Mouse (Mus musculus): ENCODE data around the gene Metap2. TPM values are rescaled to one million over a fixed set of nuclear protein-coding genes. Genes with fewer than 3 reads are reported as not detected.

Gene Metap2
- polyA plus RNA-seq, 1 experiment, result 9.5 TPM

DNA sequence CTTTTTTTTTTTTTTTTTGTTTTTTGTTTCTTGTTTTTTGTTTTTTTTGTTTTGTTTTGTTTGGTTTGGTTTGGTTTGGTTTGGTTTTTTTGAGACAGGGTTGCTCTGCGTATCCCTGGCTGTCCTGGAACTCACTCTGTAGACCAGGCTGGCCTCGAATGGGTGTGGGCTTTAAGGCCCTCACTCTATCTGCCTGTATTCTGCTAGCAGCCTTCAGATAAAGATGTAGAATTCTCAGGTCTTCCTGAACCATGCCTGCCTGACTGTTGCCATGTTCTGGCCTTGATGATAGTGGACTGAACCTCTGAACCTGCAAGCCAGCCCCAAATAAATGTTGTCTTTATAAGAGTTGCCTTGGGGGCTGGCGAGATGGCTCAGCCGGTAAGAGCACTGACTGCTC, 4.3 kb downstream of the Metap2 start:
- Histone ChIP-seq H3K27me3 (ENCODE audit: control insufficient read depth, insufficient read depth, low read length) (no peaks in the 10 kb centered on the region), H3K4me1 (ENCODE audit: control insufficient read depth, insufficient read depth, insufficient read length, low read length) (no peaks in the 10 kb centered on the region), H3K27ac (ENCODE audit: insufficient read depth, low read depth, low read length) (no peak overlapping the region), H3K4me3 (ENCODE audit: low read depth, low read length) (no peak overlapping the region), H3K36me3 (ENCODE audit: control insufficient read depth, insufficient read depth, low read length) (no peaks in the 10 kb centered on the region)
- TF ChIP-seq POLR2A (IDR thresholded peaks at IDR 0.05; ENCODE audit: low read depth, low read length) (no peak), CTCF (IDR thresholded peaks at IDR 0.05; ENCODE audit: extremely low read depth, insufficient read length, insufficient replicate concordance, low read depth, low read length) (no peak)
- WGBS, result 84% methylated on average over 4 of the region's 4 CpGs

DNA sequence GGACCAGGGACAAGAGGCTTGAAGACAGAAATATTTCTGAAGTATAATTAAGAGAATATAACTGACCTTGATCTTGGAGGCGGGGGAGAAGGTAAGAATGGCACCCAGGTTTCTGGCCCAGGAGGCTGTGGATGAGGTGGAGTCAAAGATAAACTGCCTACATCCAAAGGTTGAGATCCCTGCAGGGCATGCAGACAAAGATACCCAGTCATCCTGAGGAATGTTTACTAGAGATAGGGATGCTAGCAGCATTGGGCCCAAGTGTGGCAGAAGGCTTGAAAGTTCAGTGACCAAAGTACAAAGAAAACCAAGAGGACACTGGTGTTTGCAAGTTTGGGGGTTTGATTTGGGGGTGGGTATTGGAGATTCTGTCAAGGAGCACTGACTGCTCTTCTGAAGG, 5.9 kb downstream of the Metap2 start:
- Histone ChIP-seq H3K4me3 (ENCODE audit: low read depth, low read length) (no peak overlapping the region), H3K4me1 (ENCODE audit: control insufficient read depth, insufficient read depth, insufficient read length, low read length) (no peaks in the 10 kb centered on the region), H3K27ac (ENCODE audit: insufficient read depth, low read depth, low read length) (no peak overlapping the region), H3K36me3 (ENCODE audit: control insufficient read depth, insufficient read depth, low read length) (peaks cover 6% of the 10 kb centered on the region), H3K27me3 (ENCODE audit: control insufficient read depth, insufficient read depth, low read length) (no peaks in the 10 kb centered on the region)
- no peak for TF ChIP-seq CTCF (IDR thresholded peaks at IDR 0.05; ENCODE audit: extremely low read depth, insufficient read length, insufficient replicate concordance, low read depth, low read length)
- no peak for TF ChIP-seq POLR2A (IDR thresholded peaks at IDR 0.05; ENCODE audit: low read depth, low read length)
- 91% methylated on average over 1 of the region's 1 CpGs for WGBS

DNA sequence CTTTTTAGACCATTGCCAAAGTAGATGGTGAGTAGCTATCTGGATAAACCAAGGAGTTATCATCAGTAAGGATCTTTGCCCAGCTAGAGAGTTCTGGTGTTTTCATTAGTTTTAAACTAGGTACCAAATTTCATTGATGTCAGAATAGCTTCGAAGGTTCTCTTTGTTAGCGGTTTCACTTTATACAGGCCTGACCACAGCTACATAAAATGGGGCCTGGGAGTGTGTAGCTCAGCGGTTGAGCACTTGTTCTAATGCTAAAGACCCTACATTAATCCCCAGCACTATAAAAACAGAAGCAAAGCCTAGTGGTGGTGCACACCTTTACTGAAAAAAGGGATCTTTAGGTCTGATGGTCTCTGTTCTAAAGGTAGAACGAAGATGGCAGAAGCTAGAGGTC, 6.3 kb downstream of the Metap2 start:
- Histone ChIP-seq H3K4me1 (ENCODE audit: control insufficient read depth, insufficient read depth, insufficient read length, low read length) (no peaks in the 10 kb centered on the region), H3K36me3 (ENCODE audit: control insufficient read depth, insufficient read depth, low read length) (peaks cover 10% of the 10 kb centered on the region), H3K27me3 (ENCODE audit: control insufficient read depth, insufficient read depth, low read length) (no peaks in the 10 kb centered on the region), H3K4me3 (ENCODE audit: low read depth, low read length) (no peak overlapping the region), H3K27ac (ENCODE audit: insufficient read depth, low read depth, low read length) (no peak overlapping the region)
- 91% methylated on average over 4 of the region's 4 CpGs for WGBS
- TF ChIP-seq CTCF (IDR thresholded peaks at IDR 0.05; ENCODE audit: extremely low read depth, insufficient read length, insufficient replicate concordance, low read depth, low read length) (no peak), POLR2A (IDR thresholded peaks at IDR 0.05; ENCODE audit: low read depth, low read length) (no peak)

DNA sequence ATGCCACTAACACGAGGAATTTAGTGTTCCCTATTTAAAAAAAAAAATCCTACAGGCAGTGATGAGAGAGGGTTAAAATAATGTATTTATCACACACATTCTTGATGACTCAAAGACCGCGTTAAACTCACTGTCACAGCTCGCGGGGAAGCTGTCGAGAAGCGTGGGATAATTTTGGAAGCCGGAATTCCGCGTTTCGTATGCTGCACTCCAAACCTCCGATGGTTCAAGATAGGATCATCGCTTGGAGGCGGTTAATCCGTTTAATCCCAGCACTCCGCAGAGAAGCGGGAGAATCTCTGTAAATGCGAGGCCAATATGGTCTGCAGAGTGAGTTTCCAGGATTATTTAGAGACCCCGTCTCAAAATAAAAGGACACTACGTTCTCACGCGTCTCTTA, 6.9 kb downstream of the Metap2 start:
- no peaks in the 10 kb centered on the region for H3K27me3 ChIP-seq (ENCODE audit: control insufficient read depth, insufficient read depth, low read length)
- 5% methylated on average over 22 of the region's 22 CpGs for WGBS
- TF ChIP-seq POLR2A (IDR thresholded peaks at IDR 0.05; ENCODE audit: low read depth, low read length) (no peak), CTCF (IDR thresholded peaks at IDR 0.05; ENCODE audit: extremely low read depth, insufficient read length, insufficient replicate concordance, low read depth, low read length) (no peak)
- peak overlapping the region; percentile 87 for H3K4me3 ChIP-seq (ENCODE audit: low read depth, low read length)
- H3K27ac ChIP-seq (ENCODE audit: insufficient read depth, low read depth, low read length), result no peak overlapping the region
- no peaks in the 10 kb centered on the region for H3K4me1 ChIP-seq (ENCODE audit: control insufficient read depth, insufficient read depth, insufficient read length, low read length)
- H3K36me3 ChIP-seq (ENCODE audit: control insufficient read depth, insufficient read depth, low read length), result peaks cover 14% of the 10 kb centered on the region

DNA sequence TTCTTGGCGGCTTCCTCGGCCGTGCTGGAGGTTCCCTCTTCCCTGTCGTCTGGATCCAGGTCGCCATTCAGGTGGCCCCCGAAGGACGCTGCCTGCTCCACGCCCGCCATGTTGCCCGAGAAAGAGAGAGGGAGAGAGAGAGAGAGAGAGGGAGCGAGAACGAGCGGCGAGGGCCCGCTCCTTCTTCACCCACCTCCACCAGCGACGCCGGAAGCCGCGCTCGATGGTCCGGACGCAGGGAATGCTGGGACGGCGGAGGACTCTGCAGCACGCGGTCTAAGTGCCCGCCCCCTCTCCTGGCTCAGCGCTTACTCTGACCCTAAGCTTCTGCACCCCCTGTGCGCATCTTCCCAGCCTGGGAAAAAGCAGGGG, 7.3 kb downstream of the Metap2 start:
- no peak for TF ChIP-seq CTCF (IDR thresholded peaks at IDR 0.05; ENCODE audit: extremely low read depth, insufficient read length, insufficient replicate concordance, low read depth, low read length)
- peak; percentile 76 for TF ChIP-seq POLR2A (IDR thresholded peaks at IDR 0.05; ENCODE audit: low read depth, low read length)
- peaks cover 15% of the 10 kb centered on the region for H3K36me3 ChIP-seq (ENCODE audit: control insufficient read depth, insufficient read depth, low read length)
- no peaks in the 10 kb centered on the region for H3K27me3 ChIP-seq (ENCODE audit: control insufficient read depth, insufficient read depth, low read length)
- H3K4me3 ChIP-seq (ENCODE audit: low read depth, low read length), result peak overlapping the region; percentile 87
- peak overlapping the region; percentile 9; the same call in 1 of the 2 replicates for H3K27ac ChIP-seq (ENCODE audit: insufficient read depth, low read depth, low read length)
- H3K4me1 ChIP-seq (ENCODE audit: control insufficient read depth, insufficient read depth, insufficient read length, low read length), result no peaks in the 10 kb centered on the region
- under 1% methylated on average over 30 of the region's 30 CpGs for WGBS

DNA sequence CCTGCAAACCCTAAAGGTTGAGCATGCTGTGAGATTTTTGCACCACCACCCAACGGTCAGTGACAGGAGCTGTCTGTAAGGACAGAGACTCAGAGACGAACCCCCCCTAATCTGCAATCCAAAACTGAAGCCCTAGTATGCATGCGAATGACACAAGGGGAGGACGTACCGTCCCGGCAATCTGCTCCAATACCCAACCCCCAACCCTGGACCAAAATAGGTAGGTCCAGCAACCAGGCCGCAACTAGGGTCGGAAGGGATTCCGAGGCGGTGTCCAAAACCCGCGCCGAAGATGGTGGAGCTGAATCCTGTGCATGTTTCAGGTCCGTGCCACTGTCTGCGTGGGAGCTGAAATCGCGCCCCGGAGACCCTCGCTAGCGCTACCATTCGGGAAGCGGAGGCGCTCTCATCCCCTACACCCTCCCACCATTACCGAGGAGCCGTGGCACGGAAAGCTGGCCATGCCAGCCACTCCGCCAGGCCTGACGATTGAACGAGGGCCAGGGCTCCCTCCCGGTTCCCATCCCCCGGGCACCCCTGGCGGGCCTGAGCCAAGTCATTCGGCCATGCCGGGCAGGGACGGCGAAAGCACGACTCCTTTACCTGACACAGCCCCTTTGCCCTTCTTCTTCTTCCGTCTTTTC, 7.8 kb downstream of the Metap2 start:
- H3K4me1 ChIP-seq (ENCODE audit: control insufficient read depth, insufficient read depth, insufficient read length, low read length), result no peaks in the 10 kb centered on the region
- peak overlapping the region; percentile 9; the same call in 1 of the 2 replicates for H3K27ac ChIP-seq (ENCODE audit: insufficient read depth, low read depth, low read length)
- H3K4me3 ChIP-seq (ENCODE audit: low read depth, low read length), result peak overlapping the region; percentile 87
- WGBS, result under 1% methylated on average over 38 of the region's 38 CpGs
- TF ChIP-seq CTCF (IDR thresholded peaks at IDR 0.05; ENCODE audit: extremely low read depth, insufficient read length, insufficient replicate concordance, low read depth, low read length) (0 out of 2 replicates have a peak, but pooled peaks have one; percentile 6), POLR2A (IDR thresholded peaks at IDR 0.05; ENCODE audit: low read depth, low read length) (no peak)
- peaks cover 15% of the 10 kb centered on the region for H3K36me3 ChIP-seq (ENCODE audit: control insufficient read depth, insufficient read depth, low read length)
- no peaks in the 10 kb centered on the region for H3K27me3 ChIP-seq (ENCODE audit: control insufficient read depth, insufficient read depth, low read length)

DNA sequence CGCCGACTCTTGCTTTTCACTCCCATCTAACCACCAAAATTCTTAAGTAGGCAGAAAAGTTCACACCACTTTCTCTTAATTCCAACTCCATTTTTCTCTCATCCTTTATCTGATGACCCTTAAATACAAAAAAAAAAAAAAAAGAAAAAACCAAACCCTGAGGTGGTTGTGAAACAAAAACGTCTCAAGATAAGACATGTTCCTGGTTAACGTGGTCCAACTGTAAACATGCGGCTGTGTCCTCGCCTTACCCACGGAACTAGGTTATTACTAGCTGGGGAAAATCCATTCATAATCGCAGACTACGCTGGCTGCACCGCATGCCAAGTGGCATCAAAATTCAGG, 8.3 kb downstream of the Metap2 start:
- TF ChIP-seq CTCF (IDR thresholded peaks at IDR 0.05; ENCODE audit: extremely low read depth, insufficient read length, insufficient replicate concordance, low read depth, low read length), result no peak
- no peak for TF ChIP-seq POLR2A (IDR thresholded peaks at IDR 0.05; ENCODE audit: low read depth, low read length)

More for the DNA sequence above, 8.3 kb downstream of the Metap2 start:
- 7% methylated on average over 10 of the region's 10 CpGs for WGBS
- no peaks in the 10 kb centered on the region for H3K4me1 ChIP-seq (ENCODE audit: control insufficient read depth, insufficient read depth, insufficient read length, low read length)
- peak overlapping the region; percentile 87 for H3K4me3 ChIP-seq (ENCODE audit: low read depth, low read length)
- no peak overlapping the region for H3K27ac ChIP-seq (ENCODE audit: insufficient read depth, low read depth, low read length)
- no peaks in the 10 kb centered on the region for H3K27me3 ChIP-seq (ENCODE audit: control insufficient read depth, insufficient read depth, low read length)
- H3K36me3 ChIP-seq (ENCODE audit: control insufficient read depth, insufficient read depth, low read length), result peaks cover 15% of the 10 kb centered on the region
